Mouse (Mus musculus): Measurements from ENCODE around the gene Gm26657.

Gene Gm26657

GRCm38 (mm10) chr4:56740020-56740485, at the start of gene Gm26657:
TSS of gene Gm26657 (plus strand) at chr4:56740070.
- DNase-seq (ENCODE audit: low read depth, low spot score) = no peak

GRCm38 (mm10) chr4:56696401-56696800, 43.5 kb upstream of the Gm26657 start:
- DNase-seq (ENCODE audit: low read depth, low spot score) = no peak

GRCm38 (mm10) chr4:56698671-56699070, 41.2 kb upstream of the Gm26657 start:
- DNase-seq (ENCODE audit: low read depth, low spot score) = no peak

- no peak for DNase-seq (ENCODE audit: low read depth, low spot score)
Observed at GRCm38 (mm10) chr4:56702234-56702633, 37.6 kb upstream of the Gm26657 start.

GRCm38 (mm10) chr4:56713155-56713554, 26.7 kb upstream of the Gm26657 start:
- no peak for DNase-seq (ENCODE audit: low read depth, low spot score)

GRCm38 (mm10) chr4:56716801-56717200, 23.1 kb upstream of the Gm26657 start:
- no peak for DNase-seq (ENCODE audit: low read depth, low spot score)

- no peak for DNase-seq (ENCODE audit: low read depth, low spot score)
Observed at GRCm38 (mm10) chr4:56717932-56718331, 21.9 kb upstream of the Gm26657 start.

- no peak for DNase-seq (ENCODE audit: low read depth, low spot score)
Observed at GRCm38 (mm10) chr4:56718573-56719442, 21.1 kb upstream of the Gm26657 start.

GRCm38 (mm10) chr4:56719456-56719855, 20.4 kb upstream of the Gm26657 start:
- DNase-seq (ENCODE audit: low read depth, low spot score) = no peak

GRCm38 (mm10) chr4:56720403-56720802, 19.5 kb upstream of the Gm26657 start:
- DNase-seq (ENCODE audit: low read depth, low spot score) = no peak

GRCm38 (mm10) chr4:56721469-56721868, 18.4 kb upstream of the Gm26657 start:
- DNase-seq (ENCODE audit: low read depth, low spot score) = peak; percentile 43

- DNase-seq (ENCODE audit: low read depth, low spot score) = no peak
Observed at GRCm38 (mm10) chr4:56722346-56722745, 17.5 kb upstream of the Gm26657 start.

GRCm38 (mm10) chr4:56723237-56723636, 16.6 kb upstream of the Gm26657 start:
- no peak for DNase-seq (ENCODE audit: low read depth, low spot score)

- DNase-seq (ENCODE audit: low read depth, low spot score) = peak; percentile 34
Observed at GRCm38 (mm10) chr4:56725839-56726238, 14.0 kb upstream of the Gm26657 start.

GRCm38 (mm10) chr4:56740611-56741010, 741 bp downstream of the Gm26657 start:
- DNase-seq (ENCODE audit: low read depth, low spot score) = no peak

- DNase-seq (ENCODE audit: low read depth, low spot score) = no peak
Observed at GRCm38 (mm10) chr4:56741041-56741493, 1.2 kb downstream of the Gm26657 start, which contains the start of gene Actl7b. TSS of gene Actl7b (minus strand) at chr4:56741443.

- no peak for DNase-seq (ENCODE audit: low read depth, low spot score)
Observed at GRCm38 (mm10) chr4:56742698-56743097, 2.8 kb downstream of the Gm26657 start.

- no peak for DNase-seq (ENCODE audit: low read depth, low spot score)
Observed at GRCm38 (mm10) chr4:56743363-56744195, 3.7 kb downstream of the Gm26657 start, which contains the start of gene Actl7a. TSS of gene Actl7a (plus strand) at chr4:56743413.

GRCm38 (mm10) chr4:56746345-56746744, 6.5 kb downstream of the Gm26657 start:
- DNase-seq (ENCODE audit: low read depth, low spot score) = no peak

- no peak for DNase-seq (ENCODE audit: low read depth, low spot score)
Observed at GRCm38 (mm10) chr4:56747456-56747855, 7.6 kb downstream of the Gm26657 start.

- no peak for DNase-seq (ENCODE audit: low read depth, low spot score)
Observed at GRCm38 (mm10) chr4:56756021-56756420, 16.2 kb downstream of the Gm26657 start.

GRCm38 (mm10) chr4:56756966-56757600, 17.2 kb downstream of the Gm26657 start:
- DNase-seq (ENCODE audit: low read depth, low spot score) = no peak

Measured in CD4-positive, CD25-positive, alpha-beta regulatory T cell, adult 2 months (primary cell).